Mouse (Mus musculus) embryonic fibroblast, embryonic 13.5 days (primary cell): ENCODE data around the gene Olfr986.

Experiments used
- CTCF ChIP-seq: IDR thresholded peaks from 2 replicates; pipeline ENCODE4 v1.5.1; 2011; ENCODE audit warnings: mild to moderate bottlenecking, control low read depth, low read length, moderate library complexity, borderline replicate concordance; ENCODE audit not compliant: insufficient read depth
- POLR2A ChIP-seq: IDR thresholded peaks from 2 replicates; pipeline ENCODE4 v1.6.1; 2011; ENCODE audit warnings: low read depth, mild to moderate bottlenecking, control low read depth, low read length, moderate library complexity

DNA sequence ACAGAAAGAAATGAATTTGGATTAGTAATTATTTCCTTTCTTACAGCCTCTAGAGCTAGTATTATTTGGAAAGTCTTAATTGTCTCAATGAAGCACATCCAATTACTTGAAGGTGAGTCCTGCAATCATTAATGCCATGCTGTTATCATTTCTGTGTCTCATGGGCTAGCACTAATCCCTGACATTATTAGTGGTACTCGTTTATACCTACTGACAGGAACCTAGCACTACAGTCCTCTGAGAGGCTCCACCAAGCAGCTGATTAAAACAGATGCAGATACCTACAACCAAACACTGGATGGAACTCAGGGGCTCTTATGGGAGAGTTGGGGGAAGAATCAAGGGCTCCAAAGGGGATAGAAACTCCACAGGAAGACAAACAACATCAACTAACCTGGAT lies 39.2 kb upstream of the Olfr986 start:
- TF ChIP-seq POLR2A (no peak), CTCF (no peak)
